Mouse (Mus musculus) limb, embryonic 10.5 days (tissue): Measurements from ENCODE around the gene Il17c. TPM values are rescaled to one million over a fixed set of nuclear protein-coding genes. Genes with fewer than 3 reads are reported as not detected.

Source experiments
- DNase-seq: peaks from one replicate; pipeline ENCODE4 v3.0.0-alpha.2; 2017; ENCODE audit warnings: low spot score
- H3K27ac ChIP-seq: fragments of 300-500 bp; sonication (generic); 2 replicates; pipeline ENCODE4 v1.5.1; 2016; ENCODE audit warnings: mild to moderate bottlenecking
- H3K27me3 ChIP-seq: fragments of 300-500 bp; sonication (generic); 2 replicates; pipeline ENCODE4 v1.6.1; 2016; ENCODE audit warnings: low read depth, mild to moderate bottlenecking; ENCODE audit not compliant: poor library complexity, severe bottlenecking
- H3K36me3 ChIP-seq: fragments of 300-500 bp; sonication (generic); 2 replicates; pipeline ENCODE4 v1.6.1; 2016; ENCODE audit warnings: mild to moderate bottlenecking, moderate library complexity
- H3K4me1 ChIP-seq: fragments of 300-500 bp; sonication (generic); 2 replicates; pipeline ENCODE4 v1.6.1; 2016
- H3K4me3 ChIP-seq: fragments of 300-500 bp; sonication (generic); 2 replicates; pipeline ENCODE4 v1.5.1; 2016; ENCODE audit warnings: mild to moderate bottlenecking, moderate library complexity
- H3K9me3 ChIP-seq: fragments of 300-500 bp; sonication (generic); replicated peaks from 2 replicates; pipeline ENCODE4 v1.6.1; 2016; ENCODE audit warnings: mild to moderate bottlenecking
- WGBS: fragments of 180-500 bp; shearing (Covaris S2); methylation state at CpG from one replicate; pipeline ENCODE4 v1.1.7; 2016; 5-methylcytosine and 5-hydroxymethylcytosine counted together
- polyA plus RNA-seq: library from polyadenylated mRNA; unstranded; fragments of >200 nt; fragmentation: Nextera tagmentation; extraction: Ambion mirVana; gene quantifications from 2 replicates; pipeline ENCODE4 v1.2.1, GENCODE M21; 2016

Il17c gene
- polyA plus RNA-seq, 1 experiment from 2014 or later, result 0.28 TPM

- Histone ChIP-seq H3K4me1 (no peaks in the 10 kb centered on the region), H3K27ac (no peak overlapping the region), H3K4me3 (no peak overlapping the region), H3K36me3 (peaks cover 100% of the 10 kb centered on the region), H3K9me3 (no peaks in the 10 kb centered on the region), H3K27me3 (no peaks in the 10 kb centered on the region)
- 90% methylated on average over 9 of the region's 9 CpGs for WGBS
- no peak for DNase-seq
Observed at GRCm38 (mm10) chr8:122414311-122414710, 7.5 kb upstream of the Il17c start.

GRCm38 (mm10) chr8:122415554-122415953, 6.3 kb upstream of the Il17c start:
- 95% methylated on average over 6 of the region's 6 CpGs for WGBS
- Histone ChIP-seq H3K27ac (no peak overlapping the region), H3K36me3 (peaks cover 96% of the 10 kb centered on the region)

GRCm38 (mm10) chr8:122419881-122420555, 1.8 kb upstream of the Il17c start:
- H3K4me3 ChIP-seq, result no peak overlapping the region
- no peaks in the 10 kb centered on the region for H3K27me3 ChIP-seq
- H3K36me3 ChIP-seq, result peaks cover 54% of the 10 kb centered on the region
- no peak for DNase-seq
- 78% methylated on average over 9 of the region's 9 CpGs for WGBS
- H3K9me3 ChIP-seq, result no peaks in the 10 kb centered on the region
- H3K4me1 ChIP-seq, result no peaks in the 10 kb centered on the region
- H3K27ac ChIP-seq, result no peak overlapping the region

More at GRCm38 (mm10) chr8:122415554-122415953, 6.3 kb upstream of the Il17c start:
- Histone ChIP-seq H3K4me3 (no peak overlapping the region), H3K4me1 (no peaks in the 10 kb centered on the region), H3K27me3 (no peaks in the 10 kb centered on the region), H3K9me3 (no peaks in the 10 kb centered on the region)
- no peak for DNase-seq

GRCm38 (mm10) chr8:122423217-122423616, 1.4 kb downstream of the Il17c start:
- Histone ChIP-seq H3K27ac (no peak overlapping the region), H3K9me3 (no peaks in the 10 kb centered on the region), H3K4me1 (no peaks in the 10 kb centered on the region), H3K36me3 (peaks cover 31% of the 10 kb centered on the region), H3K4me3 (no peak overlapping the region), H3K27me3 (no peaks in the 10 kb centered on the region)
- no peak for DNase-seq
- 87% methylated on average over 24 of the region's 24 CpGs for WGBS

GRCm38 (mm10) chr8:122423659-122424058, 1.8 kb downstream of the Il17c start:
- WGBS, result 59% methylated on average over 5 of the region's 5 CpGs
- H3K36me3 ChIP-seq, result peaks cover 26% of the 10 kb centered on the region
- DNase-seq, result no peak

GRCm38 (mm10) chr8:122426145-122426544, 4.3 kb downstream of the Il17c start:
- H3K9me3 ChIP-seq, result no peaks in the 10 kb centered on the region
- H3K27ac ChIP-seq, result no peak overlapping the region
- H3K36me3 ChIP-seq, result 0 out of 2 replicates have a peak, but pooled peaks cover 12% of the 10 kb centered on the region
- no peak overlapping the region for H3K4me3 ChIP-seq
- no peak for DNase-seq
- no peaks in the 10 kb centered on the region for H3K27me3 ChIP-seq
- no peaks in the 10 kb centered on the region; the same call in 1 of the 2 replicates for H3K4me1 ChIP-seq
- 79% methylated on average over 9 of the region's 9 CpGs for WGBS

More at GRCm38 (mm10) chr8:122423659-122424058, 1.8 kb downstream of the Il17c start:
- no peaks in the 10 kb centered on the region for H3K4me1 ChIP-seq
- H3K27ac ChIP-seq, result no peak overlapping the region
- H3K4me3 ChIP-seq, result no peak overlapping the region
- no peaks in the 10 kb centered on the region for H3K9me3 ChIP-seq
- H3K27me3 ChIP-seq, result no peaks in the 10 kb centered on the region

GRCm38 (mm10) chr8:122427607-122428006, 5.8 kb downstream of the Il17c start:
- no peak for DNase-seq
- Histone ChIP-seq H3K36me3 (0 out of 2 replicates have a peak, but pooled peaks cover 12% of the 10 kb centered on the region), H3K27me3 (no peaks in the 10 kb centered on the region), H3K27ac (no peak overlapping the region), H3K4me1 (peaks cover 15% of the 10 kb centered on the region), H3K4me3 (no peak overlapping the region), H3K9me3 (no peaks in the 10 kb centered on the region)
- WGBS, result 89% methylated on average over 7 of the region's 7 CpGs

- WGBS, result 87% methylated on average over 9 of the region's 9 CpGs
- Histone ChIP-seq H3K27me3 (no peaks in the 10 kb centered on the region), H3K4me1 (peaks cover 20% of the 10 kb centered on the region), H3K36me3 (0 out of 2 replicates have a peak, but pooled peaks cover 12% of the 10 kb centered on the region), H3K9me3 (no peaks in the 10 kb centered on the region), H3K27ac (no peak overlapping the region), H3K4me3 (no peak overlapping the region)
- no peak for DNase-seq
Observed at GRCm38 (mm10) chr8:122428163-122428562, 6.3 kb downstream of the Il17c start.

GRCm38 (mm10) chr8:122430058-122430636, 8.3 kb downstream of the Il17c start:
- no peak overlapping the region for H3K4me3 ChIP-seq
- peaks cover 30% of the 10 kb centered on the region for H3K36me3 ChIP-seq
- no peaks in the 10 kb centered on the region for H3K27me3 ChIP-seq
- H3K9me3 ChIP-seq, result no peaks in the 10 kb centered on the region
- no peak for DNase-seq
- 87% methylated on average over 10 of the region's 10 CpGs for WGBS
- peaks cover 23% of the 10 kb centered on the region for H3K4me1 ChIP-seq
- H3K27ac ChIP-seq, result no peak overlapping the region

- no peak overlapping the region for H3K4me3 ChIP-seq
- no peaks in the 10 kb centered on the region for H3K9me3 ChIP-seq
- peaks cover 35% of the 10 kb centered on the region for H3K36me3 ChIP-seq
- DNase-seq, result no peak
- H3K27me3 ChIP-seq, result no peaks in the 10 kb centered on the region
- H3K27ac ChIP-seq, result no peak overlapping the region
- peaks cover 23% of the 10 kb centered on the region for H3K4me1 ChIP-seq
- 83% methylated on average over 3 of the region's 3 CpGs for WGBS
Observed at GRCm38 (mm10) chr8:122430646-122431045, 8.8 kb downstream of the Il17c start.

GRCm38 (mm10) chr8:122431694-122432442, 10.0 kb downstream of the Il17c start:
- Histone ChIP-seq H3K27ac (peak overlapping the region; percentile 84), H3K4me1 (peaks cover 23% of the 10 kb centered on the region), H3K27me3 (no peaks in the 10 kb centered on the region), H3K36me3 (peaks cover 41% of the 10 kb centered on the region), H3K9me3 (no peaks in the 10 kb centered on the region), H3K4me3 (peak overlapping the region; percentile 63)
- DNase-seq, result peak; percentile 54
- 45% methylated on average over 18 of the region's 18 CpGs for WGBS

- whole genome bisulfite sequencing, result 5% methylated on average over 45 of the region's 45 CpGs
- Histone ChIP-seq H3K36me3 (peaks cover 46% of the 10 kb centered on the region), H3K4me1 (peaks cover 26% of the 10 kb centered on the region), H3K4me3 (peak within 1 kb of the TSS; percentile 63), H3K27ac (peak within 1 kb of the TSS; percentile 84), H3K27me3 (no peaks in the 10 kb centered on the region), H3K9me3 (no peaks in the 10 kb centered on the region)
- peak; percentile 77 for DNase-seq
Observed at GRCm38 (mm10) chr8:122432443-122433268, 10.8 kb downstream of the Il17c start, which contains the start of gene Cyba. TSS of gene Cyba (minus strand) at chr8:122432930.
